Mouse (Mus musculus) kidney, embryonic 14.5 days (tissue): ENCODE measurements at regions not wholly inside any gene's neighbourhood (a gene's known extent, or its start where the extent isn't known, plus 50 kb on each side); places are given as distances from the start of the nearest gene placed in this dataset.
A peak's percentile ranks its signal among the peaks of the same experiment; 100 is the strongest.

Experiments used
- ATAC-seq: fragments of 200-750 bp; cut with Nextera tagmentation; 2 replicates; pipeline ENCODE4 v1.8.0; 2017; ENCODE audit warnings: moderate number of reproducible peaks, mild to moderate bottlenecking, moderate TSS enrichment, moderate library complexity; ENCODE audit not compliant: low FRiP score, low TSS enrichment
- H3K27ac ChIP-seq: fragments of 300-500 bp; sonication (generic); 2 replicates; pipeline ENCODE4 v1.5.1; 2014; ENCODE audit warnings: low read depth, mild to moderate bottlenecking, low read length, moderate library complexity, mixed read lengths
- H3K27me3 ChIP-seq: fragments of 300-500 bp; sonication (generic); 2 replicates; pipeline ENCODE4 v1.6.1; 2014; ENCODE audit warnings: mild to moderate bottlenecking, low read length; ENCODE audit not compliant: control insufficient read depth, insufficient read depth
- H3K36me3 ChIP-seq: fragments of 300-500 bp; sonication (generic); 2 replicates; pipeline ENCODE4 v1.6.1; 2014; ENCODE audit warnings: low read length, mixed read lengths; ENCODE audit not compliant: control insufficient read depth, insufficient read depth
- H3K4me1 ChIP-seq: fragments of 300-500 bp; sonication (generic); 2 replicates; pipeline ENCODE4 v1.6.1; 2014; ENCODE audit warnings: low read length, mixed read lengths; ENCODE audit not compliant: control insufficient read depth, insufficient read depth
- H3K4me2 ChIP-seq: fragments of 300-500 bp; sonication (generic); replicated peaks from 2 replicates; pipeline ENCODE4 v1.6.1; 2014; ENCODE audit warnings: low read depth, mild to moderate bottlenecking, low read length
- H3K4me3 ChIP-seq: fragments of 300-500 bp; sonication (generic); 2 replicates; pipeline ENCODE4 v1.5.1; 2014; ENCODE audit warnings: mild to moderate bottlenecking, low read length
- H3K9ac ChIP-seq: fragments of 300-500 bp; sonication (generic); 2 replicates; pipeline ENCODE4 v1.6.1; 2014; ENCODE audit warnings: low read depth, mild to moderate bottlenecking, low read length, moderate library complexity
- H3K9me3 ChIP-seq: fragments of 300-500 bp; sonication (generic); 2 replicates; pipeline ENCODE4 v1.6.1; 2016; ENCODE audit warnings: low read length; ENCODE audit not compliant: control insufficient read depth
- WGBS: fragments of 180-500 bp; shearing (Covaris S2); extraction: QIAGEN DNeasy Blood & Tissue Kit; methylation state at CpG from one replicate; pipeline ENCODE4 v1.1.7; 2014; 5-methylcytosine and 5-hydroxymethylcytosine counted together

- H3K4me1 ChIP-seq, result 0 out of 2 replicates have a peak, but pooled peaks cover 4% of the 10 kb centered on the region
- H3K36me3 ChIP-seq, result no peaks in the 10 kb centered on the region
- H3K9ac ChIP-seq, result no peak overlapping the region
- ATAC-seq, result no peak
- H3K27ac ChIP-seq, result no peak overlapping the region
- no peak overlapping the region for H3K4me2 ChIP-seq
- 69% methylated on average over 2 of the region's 2 CpGs for WGBS
- no peaks in the 10 kb centered on the region for H3K9me3 ChIP-seq
- H3K27me3 ChIP-seq, result no peaks in the 10 kb centered on the region
- no peak overlapping the region for H3K4me3 ChIP-seq
These were observed 162.0 kb downstream of the Barhl2 start for GRCm38 (mm10) chr5:106295993-106296392.

- H3K27ac ChIP-seq, result no peak overlapping the region
- no peaks in the 10 kb centered on the region for H3K9me3 ChIP-seq
- H3K4me2 ChIP-seq, result no peak overlapping the region
- no peak overlapping the region for H3K9ac ChIP-seq
- no peak for ATAC-seq
- WGBS, result 27% methylated on average over 3 of the region's 3 CpGs
- no peak overlapping the region for H3K4me3 ChIP-seq
- H3K36me3 ChIP-seq, result no peaks in the 10 kb centered on the region
- 0 out of 2 replicates have a peak, but pooled peaks cover 4% of the 10 kb centered on the region for H3K4me1 ChIP-seq
- H3K27me3 ChIP-seq, result no peaks in the 10 kb centered on the region
These were observed 162.4 kb downstream of the Barhl2 start for GRCm38 (mm10) chr5:106295538-106295937.

GRCm38 (mm10) chr5:106292387-106293229 is 165.4 kb downstream of the Barhl2 start:
- no peak overlapping the region for H3K27ac ChIP-seq
- ATAC-seq, result peak; percentile 49; the same call in 1 of the 2 replicates
- no peak overlapping the region for H3K4me2 ChIP-seq

GRCm38 (mm10) chr5:106285152-106285551 is 172.8 kb downstream of the Barhl2 start:
- Histone ChIP-seq H3K27me3 (no peaks in the 10 kb centered on the region), H3K36me3 (no peaks in the 10 kb centered on the region), H3K9me3 (no peaks in the 10 kb centered on the region), H3K4me2 (no peak overlapping the region), H3K4me3 (no peak overlapping the region), H3K27ac (no peak overlapping the region), H3K4me1 (no peaks in the 10 kb centered on the region), H3K9ac (no peak overlapping the region)
- no peak for ATAC-seq
- WGBS, result 15% methylated on average over 4 of the region's 4 CpGs

More at GRCm38 (mm10) chr5:106292387-106293229, 165.4 kb downstream of the Barhl2 start:
- H3K27me3 ChIP-seq, result no peaks in the 10 kb centered on the region
- 0 out of 2 replicates have a peak, but pooled peaks cover 4% of the 10 kb centered on the region for H3K4me1 ChIP-seq
- WGBS, result 31% methylated on average over 16 of the region's 16 CpGs
- no peak overlapping the region for H3K4me3 ChIP-seq
- no peak overlapping the region for H3K9ac ChIP-seq
- H3K9me3 ChIP-seq, result no peaks in the 10 kb centered on the region
- no peaks in the 10 kb centered on the region for H3K36me3 ChIP-seq

GRCm38 (mm10) chr5:106284731-106285130 is 173.2 kb downstream of the Barhl2 start:
- Histone ChIP-seq H3K27ac (no peak overlapping the region), H3K4me1 (no peaks in the 10 kb centered on the region), H3K4me2 (no peak overlapping the region), H3K9me3 (0 out of 2 replicates have a peak, but pooled peaks cover 2% of the 10 kb centered on the region), H3K4me3 (no peak overlapping the region), H3K27me3 (no peaks in the 10 kb centered on the region), H3K9ac (no peak overlapping the region), H3K36me3 (no peaks in the 10 kb centered on the region)
- 35% methylated on average over 9 of the region's 9 CpGs for WGBS
- ATAC-seq, result no peak

GRCm38 (mm10) chr5:106282646-106283045 is 175.3 kb downstream of the Barhl2 start:
- 66% methylated on average over 9 of the region's 9 CpGs for WGBS
- no peaks in the 10 kb centered on the region for H3K27me3 ChIP-seq
- no peak for ATAC-seq
- H3K4me1 ChIP-seq, result no peaks in the 10 kb centered on the region
- no peaks in the 10 kb centered on the region for H3K36me3 ChIP-seq
- H3K4me3 ChIP-seq, result no peak overlapping the region
- 0 out of 2 replicates have a peak, but pooled peaks cover 3% of the 10 kb centered on the region for H3K9me3 ChIP-seq
- no peak overlapping the region for H3K4me2 ChIP-seq
- H3K27ac ChIP-seq, result no peak overlapping the region
- no peak overlapping the region for H3K9ac ChIP-seq

- Histone ChIP-seq H3K9me3 (0 out of 2 replicates have a peak, but pooled peaks cover 3% of the 10 kb centered on the region), H3K27me3 (no peaks in the 10 kb centered on the region), H3K4me1 (no peaks in the 10 kb centered on the region), H3K4me2 (no peak overlapping the region), H3K27ac (no peak overlapping the region), H3K9ac (no peak overlapping the region), H3K36me3 (no peaks in the 10 kb centered on the region), H3K4me3 (no peak overlapping the region)
- WGBS, result 93% methylated on average over 8 of the region's 8 CpGs
- ATAC-seq, result no peak
These were observed 180.2 kb downstream of the Barhl2 start for GRCm38 (mm10) chr5:106277786-106278185.

GRCm38 (mm10) chr5:106277231-106277630 is 180.7 kb downstream of the Barhl2 start:
- Histone ChIP-seq H3K9me3 (0 out of 2 replicates have a peak, but pooled peaks cover 3% of the 10 kb centered on the region), H3K4me3 (no peak overlapping the region), H3K27ac (no peak overlapping the region), H3K4me2 (no peak overlapping the region), H3K9ac (no peak overlapping the region), H3K36me3 (no peaks in the 10 kb centered on the region), H3K27me3 (no peaks in the 10 kb centered on the region), H3K4me1 (no peaks in the 10 kb centered on the region)
- no peak for ATAC-seq
- 80% methylated on average over 9 of the region's 9 CpGs for WGBS

GRCm38 (mm10) chr5:106276186-106276585 is 181.8 kb downstream of the Barhl2 start:
- H3K4me2 ChIP-seq, result no peak overlapping the region
- no peaks in the 10 kb centered on the region for H3K4me1 ChIP-seq
- H3K27me3 ChIP-seq, result no peaks in the 10 kb centered on the region
- WGBS, result 20% methylated on average over 2 of the region's 2 CpGs
- H3K9ac ChIP-seq, result no peak overlapping the region
- no peak overlapping the region for H3K27ac ChIP-seq
- H3K4me3 ChIP-seq, result no peak overlapping the region
- ATAC-seq, result no peak
- 0 out of 2 replicates have a peak, but pooled peaks cover 3% of the 10 kb centered on the region for H3K9me3 ChIP-seq
- H3K36me3 ChIP-seq, result no peaks in the 10 kb centered on the region
